Mouse (Mus musculus) forebrain, embryonic 15.5 days (tissue): ENCODE measurements at regions not wholly inside any gene's neighbourhood (a gene's known extent, or its start where the extent isn't known, plus 50 kb on each side); places are given as distances from the start of the nearest gene placed in this dataset.

Source experiments
- ATAC-seq: fragments of 200-750 bp; cut with Nextera tagmentation; replicated peaks from 2 replicates; pipeline ENCODE4 v1.8.0; 2017; ENCODE audit warnings: mild to moderate bottlenecking, moderate TSS enrichment, moderate library complexity
- H3K27ac ChIP-seq: fragments of 300-500 bp; sonication (generic); replicated peaks from 2 replicates; pipeline ENCODE4 v1.5.1; 2015; ENCODE audit warnings: mild to moderate bottlenecking, inconsistent platforms
- H3K27me3 ChIP-seq: fragments of 300-500 bp; sonication (generic); 2 replicates; pipeline ENCODE4 v1.6.1; 2015; ENCODE audit warnings: inconsistent platforms
- H3K36me3 ChIP-seq: fragments of 300-500 bp; sonication (generic); 2 replicates; pipeline ENCODE4 v1.6.1; 2015; ENCODE audit warnings: mild to moderate bottlenecking, inconsistent platforms
- H3K4me1 ChIP-seq: fragments of 300-500 bp; sonication (generic); 2 replicates; pipeline ENCODE4 v1.6.1; 2015; ENCODE audit warnings: inconsistent platforms
- H3K4me2 ChIP-seq: fragments of 300-500 bp; sonication (generic); replicated peaks from 2 replicates; pipeline ENCODE4 v1.6.1; 2015; ENCODE audit warnings: mild to moderate bottlenecking, inconsistent platforms
- H3K4me3 ChIP-seq: fragments of 300-500 bp; sonication (generic); 2 replicates; pipeline ENCODE4 v1.5.1; 2015; ENCODE audit warnings: mild to moderate bottlenecking, inconsistent platforms
- H3K9ac ChIP-seq: fragments of 300-500 bp; sonication (generic); replicated peaks from 2 replicates; pipeline ENCODE4 v1.6.1; 2015; ENCODE audit warnings: mild to moderate bottlenecking, inconsistent platforms
- H3K9me3 ChIP-seq: fragments of 300-500 bp; sonication (generic); 2 replicates; pipeline ENCODE4 v1.6.1; 2016; ENCODE audit warnings: inconsistent platforms
- WGBS: fragments of 180-500 bp; shearing (Covaris S2); methylation state at CpG from one replicate; pipeline ENCODE4 v1.1.7; 2015; ENCODE audit warnings: mixed read lengths; 5-methylcytosine and 5-hydroxymethylcytosine counted together

DNA sequence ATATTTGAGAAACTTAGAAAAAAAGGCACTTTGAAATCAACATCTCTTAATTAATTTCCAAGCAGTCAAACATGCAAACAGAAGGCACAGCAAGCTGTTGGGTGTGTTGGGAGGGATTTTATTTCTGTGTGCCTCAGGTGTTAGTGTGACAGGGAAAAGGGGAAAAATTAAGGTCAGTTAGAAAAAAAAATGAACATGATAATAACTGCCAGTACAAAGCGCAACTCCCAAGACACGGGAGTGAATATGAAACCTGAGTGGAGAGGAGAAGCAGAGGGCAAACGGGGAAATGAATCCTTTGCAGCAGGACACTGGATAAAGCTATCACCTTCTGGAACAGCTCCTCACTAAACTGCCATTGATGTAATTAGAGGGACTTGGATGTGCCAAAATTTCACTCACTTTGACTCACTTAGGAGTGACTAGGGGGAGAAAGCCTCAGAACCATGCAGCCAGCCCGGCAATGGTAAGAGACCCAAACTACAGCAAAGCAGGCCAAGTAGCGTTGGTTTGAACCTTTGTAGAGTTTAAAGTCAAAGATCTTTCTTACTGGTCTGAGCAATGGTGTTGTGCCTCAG is 211.0 kb downstream of the Olfr1505 start:
- peaks cover 15% of the 10 kb centered on the region for H3K4me1 ChIP-seq
- no peaks in the 10 kb centered on the region for H3K27me3 ChIP-seq
- no peak overlapping the region for H3K27ac ChIP-seq
- no peak overlapping the region for H3K9ac ChIP-seq
- WGBS, result 17% methylated on average over 5 of the region's 5 CpGs
- no peaks in the 10 kb centered on the region for H3K36me3 ChIP-seq
- H3K4me2 ChIP-seq, result 0 out of 2 replicates have a peak overlapping the region, but pooled peaks have one; percentile 17
- 0 out of 2 replicates have a peak, but pooled peaks have one; percentile 35 for ATAC-seq
- H3K9me3 ChIP-seq, result no peaks in the 10 kb centered on the region
- H3K4me3 ChIP-seq, result no peak overlapping the region

GRCm38 (mm10) chr19:14124986-14125385 is 211.7 kb downstream of the Olfr1505 start:
- WGBS, result 28% methylated on average over 5 of the region's 5 CpGs
- Histone ChIP-seq H3K4me1 (peaks cover 15% of the 10 kb centered on the region), H3K27me3 (no peaks in the 10 kb centered on the region), H3K9me3 (no peaks in the 10 kb centered on the region), H3K4me3 (no peak overlapping the region), H3K27ac (no peak overlapping the region), H3K36me3 (no peaks in the 10 kb centered on the region), H3K9ac (no peak overlapping the region), H3K4me2 (no peak overlapping the region)
- ATAC-seq, result no peak

GRCm38 (mm10) chr19:14128397-14129209 is 215.3 kb downstream of the Olfr1505 start:
- WGBS, result 12% methylated on average over 8 of the region's 8 CpGs
- no peaks in the 10 kb centered on the region for H3K27me3 ChIP-seq
- ATAC-seq, result peak; percentile 35; the same call in 1 of the 2 replicates

DNA sequence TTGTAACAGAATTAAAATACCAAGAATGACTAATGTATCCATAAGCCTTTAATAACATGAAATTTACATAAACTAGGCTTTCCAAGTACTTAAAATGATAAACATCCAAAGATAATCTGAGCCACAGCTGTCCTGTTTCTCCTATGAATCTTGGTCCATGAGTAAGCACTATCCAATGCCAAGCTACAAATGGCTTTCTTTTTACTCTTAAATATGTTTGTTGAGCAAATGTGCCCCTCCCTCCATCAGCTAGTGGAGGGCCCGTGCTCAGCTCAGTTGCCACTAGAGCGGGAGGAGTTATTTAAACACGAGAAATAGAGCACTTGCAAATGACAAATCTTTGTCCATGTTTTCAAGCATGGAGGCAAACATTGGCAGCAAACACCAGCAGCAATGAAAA is 247.9 kb downstream of the Olfr1505 start:
- H3K27ac ChIP-seq, result no peak overlapping the region

More at GRCm38 (mm10) chr19:14128397-14129209, 215.3 kb downstream of the Olfr1505 start:
- H3K4me3 ChIP-seq, result no peak overlapping the region
- H3K4me2 ChIP-seq, result no peak overlapping the region
- H3K36me3 ChIP-seq, result no peaks in the 10 kb centered on the region
- no peak overlapping the region for H3K9ac ChIP-seq
- H3K27ac ChIP-seq, result no peak overlapping the region
- H3K9me3 ChIP-seq, result no peaks in the 10 kb centered on the region
- H3K4me1 ChIP-seq, result peaks cover 13% of the 10 kb centered on the region

DNA sequence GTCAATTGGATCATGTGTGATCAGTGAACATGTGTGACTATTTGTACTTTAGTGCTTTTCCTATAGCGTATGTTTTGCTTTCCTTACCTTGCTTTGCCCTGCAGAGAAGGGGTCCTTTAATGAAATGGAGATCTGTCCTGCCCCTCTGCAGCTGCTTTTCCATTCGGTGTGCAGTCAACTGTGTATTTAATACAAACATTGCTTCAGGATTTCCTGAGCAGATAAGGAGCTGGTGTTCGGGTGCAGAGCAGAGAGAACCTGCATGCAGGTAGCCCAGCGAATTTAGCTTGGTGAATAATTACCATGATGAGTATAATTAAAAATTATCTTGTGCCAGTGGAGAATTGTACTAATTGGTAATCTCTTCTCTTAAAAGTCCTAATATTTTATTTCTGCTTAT is 249.4 kb downstream of the Olfr1505 start:
- Histone ChIP-seq H3K9me3 (no peaks in the 10 kb centered on the region), H3K4me3 (no peak overlapping the region), H3K4me2 (no peak overlapping the region), H3K36me3 (no peaks in the 10 kb centered on the region), H3K27ac (no peak overlapping the region), H3K9ac (no peak overlapping the region), H3K27me3 (no peaks in the 10 kb centered on the region), H3K4me1 (peaks cover 13% of the 10 kb centered on the region)
- 42% methylated on average over 4 of the region's 4 CpGs for WGBS
- no peak for ATAC-seq

More for the DNA sequence above, 247.9 kb downstream of the Olfr1505 start:
- H3K4me1 ChIP-seq, result peaks cover 13% of the 10 kb centered on the region
- H3K9me3 ChIP-seq, result no peaks in the 10 kb centered on the region
- no peak overlapping the region for H3K4me2 ChIP-seq
- 28% methylated on average over 3 of the region's 3 CpGs for WGBS
- no peak overlapping the region for H3K9ac ChIP-seq
- H3K36me3 ChIP-seq, result no peaks in the 10 kb centered on the region
- no peak for ATAC-seq
- no peak overlapping the region for H3K4me3 ChIP-seq
- H3K27me3 ChIP-seq, result no peaks in the 10 kb centered on the region

DNA sequence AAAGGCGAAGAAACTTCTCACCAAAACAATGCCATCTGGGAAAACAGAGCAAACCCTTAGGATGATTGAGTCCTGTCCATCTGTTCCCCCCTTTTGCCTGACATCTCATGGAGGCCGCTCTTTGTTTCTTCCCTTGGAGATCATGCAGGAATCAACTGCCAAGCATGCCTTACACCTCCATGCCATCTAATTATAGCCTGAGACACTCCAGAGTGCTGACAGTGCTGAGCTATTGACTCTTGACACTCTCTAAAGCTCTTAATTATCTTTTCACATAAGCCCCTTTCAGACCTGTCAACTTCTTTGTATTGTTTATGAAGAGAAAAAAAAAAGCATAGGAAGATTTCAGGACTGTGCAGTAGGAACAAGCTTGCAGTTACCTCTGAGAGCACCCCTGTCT is 252.4 kb downstream of the Olfr1505 start:
- no peak overlapping the region for H3K9ac ChIP-seq
- no peaks in the 10 kb centered on the region for H3K27me3 ChIP-seq
- peaks cover 13% of the 10 kb centered on the region for H3K4me1 ChIP-seq
- no peaks in the 10 kb centered on the region for H3K9me3 ChIP-seq
- no peaks in the 10 kb centered on the region for H3K36me3 ChIP-seq
- H3K4me2 ChIP-seq, result no peak overlapping the region
- peak; percentile 81 for ATAC-seq
- no peak overlapping the region for H3K4me3 ChIP-seq
- H3K27ac ChIP-seq, result no peak overlapping the region
- 17% methylated on average over 2 of the region's 2 CpGs for WGBS

DNA sequence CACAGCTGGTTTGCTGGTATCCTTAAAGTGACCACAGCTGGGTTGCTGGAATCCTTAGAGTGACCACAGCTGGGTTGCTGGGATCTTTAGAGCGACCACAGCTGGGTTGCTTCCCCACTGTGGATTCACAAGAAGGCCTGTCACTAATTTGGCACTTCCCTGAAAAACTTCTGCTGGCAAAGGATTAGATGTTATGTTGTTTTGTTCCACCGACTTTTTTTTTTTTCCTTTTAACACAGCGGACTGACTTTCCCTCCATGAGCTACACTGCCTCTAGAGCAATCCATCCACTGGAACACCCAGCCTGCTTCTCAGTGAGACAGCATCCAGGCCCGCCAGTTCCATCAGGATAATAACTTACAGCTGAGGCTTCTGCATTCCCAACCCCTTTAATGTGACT is 266.9 kb downstream of the Olfr1505 start:
- Histone ChIP-seq H3K4me2 (no peak overlapping the region), H3K36me3 (no peaks in the 10 kb centered on the region), H3K9ac (no peak overlapping the region), H3K4me1 (no peaks in the 10 kb centered on the region), H3K4me3 (no peak overlapping the region), H3K9me3 (no peaks in the 10 kb centered on the region), H3K27ac (no peak overlapping the region), H3K27me3 (0 out of 2 replicates have a peak, but pooled peaks cover 2% of the 10 kb centered on the region)
- 16% methylated on average over 4 of the region's 4 CpGs for WGBS
- no peak for ATAC-seq

- Histone ChIP-seq H3K4me1 (no peaks in the 10 kb centered on the region), H3K27me3 (0 out of 2 replicates have a peak, but pooled peaks cover 2% of the 10 kb centered on the region), H3K4me2 (no peak overlapping the region), H3K4me3 (no peak overlapping the region), H3K27ac (no peak overlapping the region), H3K9me3 (no peaks in the 10 kb centered on the region), H3K36me3 (no peaks in the 10 kb centered on the region), H3K9ac (no peak overlapping the region)
- ATAC-seq, result no peak
- WGBS, result 45% methylated on average over 3 of the region's 3 CpGs
Observed at GRCm38 (mm10) chr19:14180956-14181355, 267.6 kb downstream of the Olfr1505 start.

- Histone ChIP-seq H3K27ac (no peak overlapping the region), H3K4me2 (no peak overlapping the region), H3K4me3 (no peak overlapping the region), H3K4me1 (no peaks in the 10 kb centered on the region), H3K9me3 (no peaks in the 10 kb centered on the region), H3K36me3 (no peaks in the 10 kb centered on the region), H3K27me3 (0 out of 2 replicates have a peak, but pooled peaks cover 2% of the 10 kb centered on the region), H3K9ac (no peak overlapping the region)
- ATAC-seq, result no peak
- WGBS, result 47% methylated on average over 6 of the region's 6 CpGs
Observed at GRCm38 (mm10) chr19:14181661-14182415, 268.5 kb downstream of the Olfr1505 start.

DNA sequence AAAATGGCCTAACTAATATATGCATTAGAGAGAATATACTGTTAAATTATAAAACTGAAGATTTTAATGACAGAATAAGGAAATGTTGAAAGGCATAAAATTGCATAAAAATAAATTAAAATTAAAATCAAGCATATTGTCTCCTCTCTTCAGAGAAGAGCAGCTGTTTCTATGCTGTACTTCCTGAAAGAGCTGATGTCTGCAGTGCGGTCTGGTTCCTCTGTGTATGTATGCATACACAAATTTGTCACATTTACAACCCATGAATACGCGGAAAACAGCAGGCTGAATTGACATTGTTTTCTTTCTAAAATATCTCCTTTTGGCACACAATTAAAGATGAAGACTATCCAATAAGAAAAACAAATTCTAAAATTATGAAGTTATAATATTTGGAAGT is 278.5 kb downstream of the Olfr1505 start:
- H3K9ac ChIP-seq, result no peak overlapping the region
- no peak for ATAC-seq
- 87% methylated on average over 3 of the region's 3 CpGs for WGBS

DNA sequence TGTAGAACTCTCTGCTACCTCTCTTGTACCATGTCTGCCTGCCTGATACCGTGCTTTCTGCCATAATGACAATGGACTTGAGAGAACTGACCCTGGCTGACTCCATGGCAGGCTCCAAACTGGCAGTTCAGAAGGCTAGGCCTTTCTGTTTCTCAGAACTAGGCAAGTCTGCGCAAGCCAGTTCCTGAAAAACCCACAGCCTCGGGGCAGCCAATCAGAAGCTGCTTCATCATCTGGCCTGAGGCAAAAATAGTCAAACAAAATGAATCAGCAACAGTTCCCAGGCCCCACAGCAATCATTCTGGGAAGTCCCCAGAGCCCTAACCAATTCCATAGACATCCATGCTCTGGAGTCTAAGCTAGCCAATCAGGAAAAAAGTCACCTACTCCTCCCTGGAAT is 284.5 kb downstream of the Olfr1505 start:
- no peaks in the 10 kb centered on the region for H3K36me3 ChIP-seq
- H3K9ac ChIP-seq, result no peak overlapping the region
- ATAC-seq, result no peak
- H3K4me3 ChIP-seq, result no peak overlapping the region
- H3K4me1 ChIP-seq, result no peaks in the 10 kb centered on the region
- no peak overlapping the region for H3K4me2 ChIP-seq
- WGBS, result 88% methylated on average over 3 of the region's 3 CpGs
- no peaks in the 10 kb centered on the region for H3K27me3 ChIP-seq
- no peak overlapping the region for H3K27ac ChIP-seq
- H3K9me3 ChIP-seq, result no peaks in the 10 kb centered on the region

More for the DNA sequence above, 278.5 kb downstream of the Olfr1505 start:
- H3K27me3 ChIP-seq, result no peaks in the 10 kb centered on the region
- no peaks in the 10 kb centered on the region for H3K36me3 ChIP-seq
- no peak overlapping the region for H3K27ac ChIP-seq
- H3K9me3 ChIP-seq, result no peaks in the 10 kb centered on the region
- H3K4me1 ChIP-seq, result no peaks in the 10 kb centered on the region
- H3K4me2 ChIP-seq, result no peak overlapping the region
- H3K4me3 ChIP-seq, result no peak overlapping the region

DNA sequence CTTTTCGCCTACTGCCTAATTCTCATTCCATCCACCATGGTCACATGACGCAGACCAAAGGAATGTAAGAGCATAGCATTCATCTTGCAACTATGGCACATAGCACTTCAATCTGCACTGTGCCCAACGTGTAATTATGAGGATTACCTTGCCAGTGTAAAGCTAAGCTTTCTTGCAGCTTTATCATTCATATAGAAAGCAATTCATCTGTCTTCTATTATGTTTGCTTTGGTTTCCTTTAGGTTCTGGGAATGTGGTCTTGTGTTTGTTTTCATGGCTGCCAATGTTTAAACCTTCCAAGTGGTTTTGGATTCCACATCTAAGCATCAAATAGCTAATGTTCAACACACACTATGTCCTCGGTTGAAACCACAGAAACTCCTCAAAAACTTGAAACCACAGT is 307.2 kb downstream of the Olfr1505 start:
- Histone ChIP-seq H3K36me3 (no peaks in the 10 kb centered on the region), H3K27ac (no peak overlapping the region), H3K27me3 (peaks cover 7% of the 10 kb centered on the region; the same call in 1 of the 2 replicates), H3K9ac (no peak overlapping the region), H3K4me2 (no peak overlapping the region), H3K9me3 (no peaks in the 10 kb centered on the region), H3K4me1 (peaks cover 9% of the 10 kb centered on the region), H3K4me3 (no peak overlapping the region)
- ATAC-seq, result no peak
- WGBS, result 80% methylated on average over 4 of the region's 4 CpGs
